Mouse (Mus musculus) ES-Bruce4 (cell line): Measurements from ENCODE around the gene Hoxa13. TPM values are rescaled to one million over a fixed set of nuclear protein-coding genes. Genes with fewer than 3 reads are reported as not detected.
A peak's percentile ranks its signal among the peaks of the same experiment; 100 is the strongest.

Experiments used
- H3K27ac ChIP-seq: 2 replicates; pipeline ENCODE4 v1.5.1; 2012; ENCODE audit warnings: low read length, inconsistent platforms; ENCODE audit not compliant: insufficient read depth
- H3K27me3 ChIP-seq: 2 replicates; pipeline ENCODE4 v1.6.1; 2012; ENCODE audit warnings: mild to moderate bottlenecking, low read length, inconsistent platforms; ENCODE audit not compliant: control insufficient read depth, poor library complexity, insufficient read depth, severe bottlenecking
- H3K36me3 ChIP-seq: 2 replicates; pipeline ENCODE4 v1.6.1; 2012; ENCODE audit warnings: inconsistent platforms, mild to moderate bottlenecking, low read length, moderate library complexity; ENCODE audit not compliant: control insufficient read depth, poor library complexity, insufficient read depth, severe bottlenecking
- H3K4me1 ChIP-seq: one replicate; pipeline ENCODE4 v1.8.1; 2011; ENCODE audit warnings: low read length; ENCODE audit not compliant: control insufficient read depth, insufficient read depth
- H3K4me3 ChIP-seq: 2 replicates; pipeline ENCODE4 v1.5.1; 2011; ENCODE audit warnings: low read depth, mild to moderate bottlenecking, low read length
- H3K9ac ChIP-seq: 2 replicates; pipeline ENCODE4 v1.6.1; 2012; ENCODE audit warnings: low read depth, mild to moderate bottlenecking, inconsistent platforms; ENCODE audit not compliant: poor library complexity, severe bottlenecking
- H3K9me3 ChIP-seq: replicated peaks from 2 replicates; pipeline ENCODE4 v1.6.1; 2012; ENCODE audit warnings: mild to moderate bottlenecking, low read length, inconsistent platforms; ENCODE audit not compliant: control insufficient read depth, poor library complexity, insufficient read depth, severe bottlenecking
- CTCF ChIP-seq: IDR thresholded peaks from one replicate; pipeline ENCODE4 v1.8.1; 2011; ENCODE audit warnings: low read depth, low read length
- EP300 ChIP-seq: IDR thresholded peaks from 2 replicates; pipeline ENCODE4 v1.6.1; 2011; ENCODE audit warnings: low read depth, low read length; ENCODE audit not compliant: insufficient read depth
- POLR2A ChIP-seq: IDR thresholded peaks from one replicate; pipeline ENCODE4 v1.8.1; 2011; ENCODE audit warnings: low read length; ENCODE audit not compliant: insufficient read depth
- polyA plus RNA-seq: library from polyadenylated mRNA; stranded (reverse); fragments of >200 nt; gene quantifications from 2 replicates; pipeline ENCODE4 v1.2.4, GENCODE M21; 2011; ENCODE audit warnings: low read depth; ENCODE audit not compliant: missing spikeins, insufficient read depth, insufficient read length

Gene Hoxa13
- polyA plus RNA-seq, 1 experiment: 0.25 TPM

GRCm38 (mm10) chr6:52228475-52229465 is 31.9 kb downstream of the Hoxa13 start:
- H3K4me1 ChIP-seq: no peaks in the 10 kb centered on the region
- peaks cover 71% of the 10 kb centered on the region for H3K27me3 ChIP-seq
- H3K27ac ChIP-seq: no peak overlapping the region
- H3K9ac ChIP-seq: no peak overlapping the region
- H3K4me3 ChIP-seq: no peak overlapping the region
- no peaks in the 10 kb centered on the region for H3K9me3 ChIP-seq
- no peak for TF ChIP-seq POLR2A
- no peak for TF ChIP-seq EP300
- TF ChIP-seq CTCF: no peak
- H3K36me3 ChIP-seq: no peaks in the 10 kb centered on the region

- no peak overlapping the region for H3K27ac ChIP-seq
- H3K4me3 ChIP-seq: no peak overlapping the region
- H3K4me1 ChIP-seq: no peaks in the 10 kb centered on the region
Measured at GRCm38 (mm10) chr6:52227470-52228222, 33.0 kb downstream of the Hoxa13 start.

GRCm38 (mm10) chr6:52226569-52227257 is 34.0 kb downstream of the Hoxa13 start:
- H3K9ac ChIP-seq: no peak overlapping the region
- no peak overlapping the region for H3K27ac ChIP-seq

More at GRCm38 (mm10) chr6:52227470-52228222, 33.0 kb downstream of the Hoxa13 start:
- Histone ChIP-seq H3K9ac (no peak overlapping the region), H3K36me3 (no peaks in the 10 kb centered on the region), H3K27me3 (peaks cover 62% of the 10 kb centered on the region), H3K9me3 (no peaks in the 10 kb centered on the region)
- no peak for TF ChIP-seq POLR2A
- no peak for TF ChIP-seq CTCF
- TF ChIP-seq EP300: no peak

GRCm38 (mm10) chr6:52225612-52226568 is 34.8 kb downstream of the Hoxa13 start:
- no peaks in the 10 kb centered on the region for H3K9me3 ChIP-seq
- no peak overlapping the region for H3K9ac ChIP-seq
- no peak overlapping the region for H3K27ac ChIP-seq
- no peak for TF ChIP-seq POLR2A
- TF ChIP-seq CTCF: no peak
- TF ChIP-seq EP300: no peak
- H3K4me3 ChIP-seq: peak overlapping the region; percentile 30
- H3K36me3 ChIP-seq: no peaks in the 10 kb centered on the region
- peaks cover 62% of the 10 kb centered on the region for H3K27me3 ChIP-seq
- H3K4me1 ChIP-seq: no peaks in the 10 kb centered on the region

More at GRCm38 (mm10) chr6:52226569-52227257, 34.0 kb downstream of the Hoxa13 start:
- Histone ChIP-seq H3K27me3 (peaks cover 62% of the 10 kb centered on the region), H3K36me3 (no peaks in the 10 kb centered on the region), H3K4me1 (no peaks in the 10 kb centered on the region), H3K9me3 (no peaks in the 10 kb centered on the region), H3K4me3 (no peak overlapping the region)
- TF ChIP-seq EP300 (no peak), POLR2A (no peak), CTCF (no peak)
